Mouse (Mus musculus) frontal cortex, postnatal 25 days (tissue): Measurements from ENCODE around the gene Gm3095.
"Not testable (repeated sequence)": the region's sequence is repeated elsewhere in the genome, so short reads cannot be mapped to it uniquely, and the experiment has no call there.

Source experiments
- DNase-seq, 2 experiments: peaks; one replicate each; pipeline ENCODE4 v3.0.0; 2022; ENCODE audit warnings: low spot score in 2 of 2

The Gm3095 gene

DNA sequence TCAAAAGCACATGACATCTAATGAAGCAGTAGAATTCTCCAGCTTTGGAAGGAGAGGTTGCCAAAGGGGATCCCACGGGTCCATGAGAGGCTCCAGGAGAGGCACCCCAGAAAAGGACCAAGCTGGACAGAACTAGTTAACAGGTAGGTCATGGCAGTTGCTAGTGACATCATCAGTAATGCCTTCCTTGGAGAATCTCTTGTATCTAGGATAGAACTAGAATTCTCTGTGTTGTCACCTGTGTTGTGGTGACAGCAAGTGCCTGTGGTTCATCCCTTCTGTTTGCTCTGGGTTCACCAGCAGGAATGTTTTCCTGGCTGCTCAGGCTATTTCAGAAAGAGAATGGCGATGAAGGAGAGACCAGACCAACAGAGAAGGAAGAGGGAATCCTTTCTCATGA, at the start of gene Gm3095:
Gm3095 (plus strand) TSS at position 301 of the 400 bp plus-strand sequence.
- DNase-seq, result not testable (repeated sequence)

DNA sequence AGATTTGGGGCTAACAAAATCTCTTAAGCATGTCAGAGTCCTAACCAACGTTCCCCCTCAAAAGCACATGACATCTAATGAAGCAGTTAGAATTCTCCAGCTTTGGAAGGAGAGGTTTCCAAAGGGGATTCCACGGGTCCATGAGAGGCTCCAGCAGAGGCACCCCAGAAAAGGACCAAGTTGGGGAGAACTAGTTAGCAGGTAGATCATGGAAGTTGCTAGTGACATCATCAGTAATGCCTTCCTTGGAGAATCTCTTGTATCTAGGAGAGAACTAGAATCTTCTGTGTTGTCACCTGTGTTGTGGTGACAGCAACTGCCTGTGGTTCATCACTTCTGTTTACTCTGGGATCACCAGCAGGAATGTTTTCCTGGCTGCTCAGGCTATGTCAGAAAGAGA, 31.9 kb upstream of the Gm3095 start, which contains the start of gene Gm3029:
Gm3029 (plus strand) TSS at position 301 of the 400 bp plus-strand sequence.
- not testable (repeated sequence) for DNase-seq

DNA sequence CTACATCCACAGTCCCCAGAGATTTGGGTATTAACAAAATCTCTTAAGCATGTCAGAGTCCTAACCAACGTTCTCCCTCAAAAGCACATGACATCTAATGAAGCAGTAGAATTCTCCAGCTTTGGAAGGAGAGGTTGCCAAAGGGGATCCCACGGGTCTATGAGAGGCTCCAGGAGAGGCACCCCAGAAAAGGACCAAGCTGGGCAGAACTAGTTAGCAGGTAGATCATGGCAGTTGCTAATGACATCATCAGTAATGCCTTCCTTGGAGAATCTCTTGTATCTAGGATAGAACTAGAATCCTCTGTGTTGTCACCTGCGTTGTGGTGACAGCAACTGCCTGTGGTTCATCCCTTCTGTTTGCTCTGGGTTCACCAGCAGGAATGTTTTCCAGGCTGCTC, 34.7 kb downstream of the Gm3095 start, which contains the start of gene Gm3099:
Gm3099 (plus strand) TSS at position 301 of the 400 bp plus-strand sequence.
- DNase-seq, result not testable (repeated sequence)
